Mouse (Mus musculus): ENCODE results near the gene Ogfrl1.
A peak's percentile ranks its signal among the peaks of the same experiment; 100 is the strongest.
"Not testable (repeated sequence)": the region's sequence is repeated elsewhere in the genome, so short reads cannot be mapped to it uniquely, and the experiment has no call there.

Ogfrl1 gene

DNA sequence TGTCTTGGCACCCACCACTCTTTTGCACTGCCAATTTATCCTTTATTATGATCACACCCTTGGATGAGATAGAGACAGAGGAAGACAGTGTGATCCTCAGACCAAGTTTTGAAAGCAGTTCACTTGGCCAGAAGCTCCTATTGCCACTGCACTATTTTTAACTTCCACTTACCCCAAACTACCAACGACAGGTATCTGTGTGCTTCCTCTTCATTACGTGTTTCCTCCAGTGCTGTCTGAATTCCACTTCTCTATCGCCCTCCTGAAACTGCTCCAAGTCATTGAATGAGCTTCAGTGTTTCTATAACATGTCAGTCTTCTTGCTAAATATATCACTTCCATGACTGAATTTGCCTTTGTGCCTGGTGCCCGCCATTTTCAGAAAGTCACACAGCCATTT, at the start of gene Ogfrl1:
Gene Ogfrl1 (minus strand): TSS at position 150 of the 400 bp plus-strand sequence.
- DNase-seq (ENCODE audit: low read depth), result no peak

DNA sequence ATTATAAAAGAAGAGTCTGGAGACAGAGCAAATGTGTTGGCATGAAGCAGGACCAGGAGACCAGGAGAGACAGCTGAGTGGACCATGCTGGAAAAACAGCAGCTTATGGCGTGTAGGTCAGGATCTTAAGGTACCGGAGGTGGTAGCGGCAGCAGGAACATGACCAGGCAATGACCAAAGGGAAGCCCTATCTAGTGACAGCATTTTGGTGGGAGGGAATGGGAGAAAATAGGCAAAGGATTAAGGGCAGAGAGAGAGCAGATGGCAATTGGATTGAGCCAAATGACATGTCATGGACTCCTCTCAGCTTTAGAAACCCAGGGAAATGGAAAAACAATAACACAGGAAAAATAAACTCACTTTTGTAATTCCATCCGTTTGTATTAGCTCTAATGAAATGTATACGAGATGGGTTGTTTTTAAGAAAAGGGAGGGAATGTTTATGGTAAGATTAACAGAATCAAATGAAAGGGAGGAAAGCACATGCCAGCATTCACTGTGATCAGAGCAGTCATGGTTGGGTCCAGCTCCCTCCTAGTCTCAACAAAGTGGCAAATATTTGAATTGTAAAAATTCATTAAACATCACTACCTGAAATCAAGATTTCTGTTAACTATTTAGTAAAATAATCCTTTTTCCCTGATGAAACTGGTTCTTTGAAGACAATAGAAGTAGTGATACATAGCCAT, 48.3 kb upstream of the Ogfrl1 start:
- no peak for DNase-seq (ENCODE audit: low read depth)

DNA sequence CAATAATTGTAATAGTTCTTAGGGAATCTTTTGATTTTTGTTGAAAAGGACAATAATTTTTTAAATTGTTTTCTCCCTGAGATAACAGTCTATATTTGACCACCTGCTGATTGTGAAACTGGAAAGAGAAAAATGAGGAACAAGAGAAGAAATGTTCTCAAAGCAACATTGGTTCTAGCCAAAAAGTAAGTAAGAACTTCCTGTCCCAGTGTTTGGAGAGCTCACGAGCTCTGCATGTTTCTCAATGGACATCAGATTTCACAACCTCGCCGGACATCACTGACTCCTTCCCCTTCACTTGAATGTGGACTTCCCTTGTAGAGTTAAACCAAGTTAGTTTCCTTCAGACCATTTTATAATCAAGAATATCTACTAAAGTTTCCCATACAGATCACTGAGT, 36.0 kb upstream of the Ogfrl1 start:
- DNase-seq (ENCODE audit: low read depth), result no peak

DNA sequence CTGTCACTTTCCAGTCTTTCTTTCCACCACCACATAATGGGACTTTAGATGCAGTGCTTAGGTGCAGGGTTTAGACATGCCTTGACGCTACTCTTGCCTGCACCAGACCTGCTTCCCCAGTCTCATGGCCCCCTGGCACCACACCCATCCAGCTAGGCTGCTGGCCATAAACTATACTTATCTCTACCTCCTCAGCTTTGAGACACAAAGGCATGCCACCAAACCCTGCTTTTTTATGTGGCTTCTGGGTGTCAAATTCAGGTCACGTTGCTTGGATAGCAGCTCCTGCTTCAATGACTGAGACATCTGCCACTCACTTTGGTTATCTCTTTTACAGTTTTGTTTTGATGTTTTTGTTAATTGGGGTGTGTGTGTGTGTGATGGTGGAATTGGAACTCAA, 28.9 kb upstream of the Ogfrl1 start:
- DNase-seq (ENCODE audit: low read depth), result no peak

DNA sequence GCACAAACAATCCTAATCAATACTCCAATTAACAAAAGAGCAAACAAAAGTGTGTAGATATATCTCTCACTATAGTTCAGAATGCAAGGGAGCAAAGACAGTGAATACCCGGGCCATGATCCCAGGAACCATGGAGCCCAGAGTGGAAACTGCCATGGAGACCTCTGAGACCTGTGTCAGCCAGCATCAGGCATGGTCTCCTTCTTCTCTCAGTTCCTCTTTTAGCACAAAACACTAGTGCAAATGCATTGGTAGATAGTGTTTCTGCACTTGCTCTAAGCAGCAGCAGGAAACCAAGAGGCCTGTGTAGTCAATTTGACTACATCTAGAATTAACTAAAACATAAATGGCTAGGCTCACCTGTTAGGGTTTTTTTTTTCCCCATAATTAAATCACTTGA, 21.4 kb upstream of the Ogfrl1 start:
- no peak for DNase-seq (ENCODE audit: low read depth)

DNA sequence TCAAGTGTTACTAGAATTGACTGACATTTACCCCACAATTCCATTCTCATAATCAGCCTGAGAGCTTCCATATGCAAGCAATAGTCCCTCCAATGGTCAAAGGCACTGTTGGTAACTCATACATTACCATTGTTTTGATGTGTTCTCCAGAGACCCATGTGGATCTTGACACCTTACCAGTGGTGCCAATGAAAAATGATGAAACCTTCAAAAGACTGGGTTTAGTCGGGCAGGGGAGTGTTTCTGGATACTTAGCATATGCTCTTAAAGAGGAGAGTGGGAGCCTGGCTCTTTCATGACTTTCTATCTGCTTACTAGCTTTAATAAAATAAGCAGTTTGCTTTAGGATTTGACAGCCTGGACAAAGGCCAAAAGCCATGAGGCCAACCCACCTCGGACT, 20.5 kb upstream of the Ogfrl1 start:
- no peak for DNase-seq (ENCODE audit: low read depth)

DNA sequence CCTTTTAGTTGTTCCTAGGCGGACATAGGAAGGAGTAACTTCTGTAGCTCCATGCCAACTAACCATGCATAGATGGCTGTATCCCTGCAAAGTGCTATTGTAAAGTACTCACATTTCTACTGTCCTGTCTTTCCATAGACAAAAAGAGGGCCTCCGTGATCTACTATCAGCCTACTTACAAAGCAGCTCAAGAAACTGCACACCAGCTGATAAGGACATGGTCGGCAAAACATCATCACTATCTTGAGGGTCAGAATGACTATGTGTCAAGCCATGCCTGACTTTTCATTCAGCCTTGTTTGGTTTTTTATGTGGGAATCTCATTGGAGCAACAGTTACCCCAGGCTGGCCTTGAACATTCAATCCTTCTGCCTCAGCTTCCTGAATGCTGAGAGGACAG, 20.0 kb upstream of the Ogfrl1 start:
- DNase-seq (ENCODE audit: low read depth), result no peak

DNA sequence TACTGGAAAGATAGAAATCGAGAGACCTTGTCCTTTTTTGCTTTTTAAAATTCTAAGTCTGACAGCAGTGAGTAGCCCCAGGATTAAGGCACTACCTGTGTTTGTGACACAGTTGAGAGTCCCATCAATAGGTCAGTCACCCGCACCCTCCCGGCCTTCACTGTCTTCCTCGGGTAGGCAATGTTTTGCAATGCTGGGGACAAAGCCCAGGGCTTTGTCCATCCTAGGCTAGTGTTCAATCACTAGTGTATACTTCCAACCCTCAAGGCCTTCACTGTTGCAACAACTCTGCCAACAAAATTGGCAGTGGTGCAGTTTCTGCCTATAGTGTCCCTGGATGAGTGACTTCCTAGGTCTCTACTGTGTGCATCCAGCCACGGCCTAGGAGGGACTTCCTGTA, 14.0 kb upstream of the Ogfrl1 start:
- no peak for DNase-seq (ENCODE audit: low read depth)

DNA sequence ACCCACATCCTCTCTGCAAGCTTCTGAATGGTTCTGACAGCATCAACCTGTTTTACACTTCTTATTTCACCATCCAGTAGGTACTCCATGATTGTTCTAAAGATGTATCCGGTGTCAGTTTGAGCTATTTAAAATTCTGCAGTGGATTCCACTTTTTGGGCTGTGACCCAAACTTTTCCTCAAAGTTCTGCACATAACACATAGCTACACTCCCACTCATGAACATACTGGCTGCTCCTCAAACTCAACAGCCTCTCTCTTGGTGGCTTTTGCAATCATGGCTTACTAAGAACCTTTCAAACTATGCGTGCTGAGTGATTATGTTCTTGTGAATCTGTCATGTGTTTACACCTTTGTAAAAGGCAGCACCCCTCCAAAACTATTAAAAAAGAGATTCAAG, 12.4 kb upstream of the Ogfrl1 start:
- DNase-seq (ENCODE audit: low read depth), result no peak

DNA sequence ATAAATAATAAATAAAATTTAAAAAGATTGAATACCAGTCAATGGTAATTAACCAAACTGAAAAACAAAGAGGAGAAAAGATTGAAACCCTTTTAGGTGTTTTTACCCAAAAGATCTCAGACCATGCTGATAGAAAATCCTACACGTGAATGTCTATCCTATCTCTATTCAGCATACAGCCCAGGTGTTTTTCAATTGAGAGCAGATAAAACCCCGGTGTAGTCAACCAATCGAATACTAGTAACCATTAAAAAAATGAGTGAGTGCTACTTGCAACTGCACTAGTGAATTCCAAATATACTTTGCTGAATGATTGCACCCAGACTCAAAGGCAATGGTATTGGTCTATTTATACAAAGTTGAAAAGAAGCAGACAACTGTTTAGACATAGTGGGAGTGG, 4.8 kb upstream of the Ogfrl1 start:
- DNase-seq (ENCODE audit: low read depth), result no peak

DNA sequence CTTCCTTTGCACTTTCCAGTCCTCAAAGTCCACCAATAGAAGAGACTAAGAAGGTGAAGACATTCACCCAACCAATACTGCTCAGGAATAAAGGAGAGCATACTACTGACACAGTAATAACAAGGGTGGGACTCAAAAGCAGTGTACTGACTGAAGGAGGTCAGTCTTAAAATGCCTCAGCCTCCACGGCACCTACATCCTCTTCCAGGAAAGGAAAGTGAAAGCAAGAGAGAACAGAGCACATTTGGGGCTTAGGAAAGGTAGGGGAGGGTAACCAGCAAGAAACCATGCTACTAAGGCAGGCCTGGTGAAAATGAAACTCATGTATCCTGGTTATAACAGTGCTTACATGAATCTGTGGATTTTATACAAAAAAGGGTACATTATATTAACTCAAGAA, 2.0 kb upstream of the Ogfrl1 start:
- peak; percentile 62 for DNase-seq (ENCODE audit: low read depth)

DNA sequence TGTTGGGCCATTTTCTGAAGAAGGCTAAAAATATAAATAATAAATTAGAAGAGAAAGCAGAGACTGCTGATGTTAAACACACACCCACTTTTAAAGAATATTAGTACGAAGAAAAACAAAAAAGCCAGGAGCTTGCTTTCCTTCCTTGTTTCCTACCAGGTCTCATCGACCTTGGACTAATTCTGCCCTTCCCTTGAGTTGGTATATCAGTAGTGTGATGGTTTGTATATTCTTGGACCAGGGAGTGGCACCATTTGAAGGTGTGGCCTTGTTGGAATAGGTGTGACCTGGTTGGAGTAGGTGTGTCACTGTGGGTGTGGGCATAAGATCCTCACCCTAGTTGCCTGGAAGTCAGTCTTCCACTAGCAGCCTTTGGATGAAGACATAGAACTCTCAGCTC, 3.2 kb downstream of the Ogfrl1 start:
- DNase-seq (ENCODE audit: low read depth), result not testable (repeated sequence)

DNA sequence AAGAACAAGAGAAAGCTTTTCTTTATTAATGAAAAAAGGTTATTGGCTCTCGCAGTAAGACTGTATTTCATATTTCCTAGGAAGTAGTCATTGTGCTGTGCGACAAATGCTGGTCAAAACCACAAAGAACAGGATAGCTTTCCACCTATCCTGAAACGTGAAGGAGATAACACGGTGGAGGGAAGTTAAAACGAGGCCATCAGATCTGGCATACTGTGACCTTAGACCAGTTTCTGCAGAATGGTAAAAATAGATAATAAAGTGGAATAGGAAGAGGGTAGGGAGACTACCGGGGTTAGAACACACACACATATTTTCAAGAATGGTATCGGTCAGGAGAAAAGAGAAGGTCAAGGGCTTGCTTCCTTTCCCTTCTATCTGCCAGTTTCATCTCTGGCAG, 5.8 kb downstream of the Ogfrl1 start:
- no peak for DNase-seq (ENCODE audit: low read depth)

DNA sequence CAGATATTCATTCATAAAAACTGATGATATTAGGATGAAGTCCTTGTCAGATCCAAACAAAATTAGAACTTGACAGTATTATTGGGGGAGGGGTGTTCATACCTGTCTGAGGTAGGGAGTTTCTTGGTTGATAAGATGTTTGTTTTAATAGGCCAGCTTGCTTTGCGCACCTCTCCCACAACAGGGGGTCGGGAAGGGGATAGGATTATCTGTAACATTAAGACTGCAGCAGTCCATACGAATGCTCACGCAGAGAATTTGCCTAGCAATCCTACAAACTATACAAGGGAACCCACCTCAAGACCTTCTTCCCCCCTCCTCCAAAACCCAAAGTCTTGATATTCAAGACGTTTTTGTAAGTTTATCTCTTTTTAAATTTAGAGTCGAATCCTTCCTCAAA, 13.2 kb downstream of the Ogfrl1 start:
- no peak for DNase-seq (ENCODE audit: low read depth)

DNA sequence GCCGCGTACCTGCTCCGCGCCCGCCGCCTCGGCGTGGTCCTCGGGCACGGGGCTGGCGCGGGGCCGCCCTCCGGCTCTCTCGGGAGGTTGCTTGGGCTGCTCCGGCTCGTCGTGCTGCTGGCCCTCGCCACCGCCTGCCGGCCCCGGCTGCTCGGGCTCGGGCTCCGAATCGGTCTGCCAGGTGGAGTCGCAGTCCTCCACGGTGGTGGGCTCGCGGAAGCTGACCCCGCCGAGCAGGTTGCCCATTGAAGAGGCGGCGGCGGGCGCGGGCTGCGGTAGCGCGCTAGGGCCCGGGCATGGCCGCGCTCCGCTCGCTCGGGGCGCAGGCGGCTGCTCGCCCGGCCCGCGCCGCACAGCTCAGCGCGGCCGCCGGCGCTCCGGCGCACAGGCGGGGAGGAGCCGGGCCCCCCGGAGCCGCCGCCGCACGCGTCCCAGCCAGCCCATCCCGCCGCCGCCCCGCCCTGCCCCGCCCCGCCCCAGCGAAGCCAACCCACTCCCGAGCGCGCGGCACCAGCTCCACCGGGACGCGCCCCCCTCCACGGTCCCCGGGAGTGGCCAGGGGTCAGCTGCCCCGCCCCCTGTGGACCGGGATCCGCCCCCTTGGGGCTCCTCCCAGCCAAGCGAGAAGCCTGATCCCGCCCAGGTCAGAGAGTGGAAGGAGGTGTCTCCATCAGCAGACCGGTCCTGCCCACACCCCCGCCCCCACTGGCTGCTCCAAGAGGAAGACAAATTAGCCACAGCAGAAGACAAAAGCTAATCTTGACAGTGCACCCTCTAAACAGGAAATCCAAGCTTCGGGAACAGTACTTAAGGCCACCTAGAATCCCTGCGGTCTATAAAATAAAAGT, 14.5 kb downstream of the Ogfrl1 start:
- peak; percentile 80 for DNase-seq (ENCODE audit: low read depth)

DNA sequence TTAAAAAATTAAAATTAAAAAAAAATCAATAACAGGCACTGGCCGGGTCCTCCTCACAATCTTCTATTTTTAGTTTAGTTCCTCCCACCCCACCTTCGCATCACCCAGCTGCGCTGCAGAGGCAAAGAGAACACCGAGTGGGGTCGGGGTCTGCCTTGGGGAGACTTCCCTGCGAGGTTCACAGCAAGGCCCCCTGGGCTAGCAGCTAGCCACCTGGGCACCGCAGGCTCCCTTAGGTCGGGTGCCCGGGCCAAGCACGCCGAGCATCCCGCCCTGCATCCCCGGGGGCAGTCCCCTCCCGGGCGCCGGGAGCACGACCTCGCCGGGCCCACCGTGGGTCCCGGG, 15.1 kb downstream of the Ogfrl1 start:
- DNase-seq (ENCODE audit: low read depth), result no peak

DNA sequence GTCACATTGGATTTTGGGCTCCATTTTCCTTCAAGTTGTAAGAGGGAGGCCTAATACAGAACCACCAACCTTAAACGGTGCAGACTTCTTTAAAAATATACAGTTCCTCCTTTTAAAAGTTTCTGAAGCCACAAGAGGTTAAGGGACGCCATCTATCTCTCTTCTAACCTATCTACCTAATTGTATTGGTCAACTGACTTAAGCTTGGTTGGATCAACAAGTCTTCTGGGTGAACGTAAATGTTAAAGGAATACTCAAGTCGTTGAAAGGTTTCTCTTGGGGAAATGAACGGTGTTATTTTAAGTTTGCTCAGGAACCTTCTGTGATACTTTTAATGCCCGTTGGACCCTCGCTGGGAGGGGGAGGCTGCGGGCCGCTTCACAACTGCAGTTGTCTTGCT, 15.5 kb downstream of the Ogfrl1 start:
- no peak for DNase-seq (ENCODE audit: low read depth)

DNA sequence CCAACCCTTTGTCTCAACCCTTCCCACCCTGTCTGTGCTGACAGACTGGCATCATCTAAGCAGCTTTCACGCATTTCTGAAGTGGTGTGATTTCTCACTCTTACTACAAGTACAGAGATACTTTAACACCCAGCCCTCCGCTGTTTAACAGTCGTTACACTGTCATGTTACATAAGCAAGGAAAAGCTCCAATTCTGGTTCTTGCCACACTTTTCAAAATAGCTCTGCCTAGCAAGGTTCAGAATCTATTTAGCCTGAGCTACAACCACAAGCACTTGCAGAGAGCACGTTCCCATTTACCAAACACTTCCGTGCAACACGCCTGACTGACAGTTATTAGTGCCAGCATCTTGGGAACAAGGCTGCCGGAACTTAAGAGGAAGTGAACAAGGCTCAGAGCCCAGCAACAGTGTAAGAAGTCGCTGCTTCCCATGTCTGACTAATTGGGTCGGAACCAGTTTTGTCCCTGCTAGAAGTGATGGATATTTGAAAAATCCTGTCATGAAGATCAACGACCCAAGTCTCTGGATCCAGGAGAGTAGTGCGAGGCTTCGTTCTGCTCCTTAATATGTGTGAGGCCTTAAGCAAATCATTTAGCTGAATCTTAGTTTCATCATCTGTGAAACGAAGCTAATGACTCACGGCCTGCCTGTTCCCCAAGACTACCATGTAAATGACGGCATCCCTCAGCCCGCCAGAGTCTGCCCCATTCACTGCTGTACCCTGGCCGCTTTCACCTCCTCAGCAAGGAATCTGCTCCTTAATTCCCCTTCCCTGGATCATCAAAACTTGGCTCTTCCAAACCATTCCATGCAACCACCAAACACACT, 17.4 kb downstream of the Ogfrl1 start:
- no peak for DNase-seq (ENCODE audit: low read depth)

DNA sequence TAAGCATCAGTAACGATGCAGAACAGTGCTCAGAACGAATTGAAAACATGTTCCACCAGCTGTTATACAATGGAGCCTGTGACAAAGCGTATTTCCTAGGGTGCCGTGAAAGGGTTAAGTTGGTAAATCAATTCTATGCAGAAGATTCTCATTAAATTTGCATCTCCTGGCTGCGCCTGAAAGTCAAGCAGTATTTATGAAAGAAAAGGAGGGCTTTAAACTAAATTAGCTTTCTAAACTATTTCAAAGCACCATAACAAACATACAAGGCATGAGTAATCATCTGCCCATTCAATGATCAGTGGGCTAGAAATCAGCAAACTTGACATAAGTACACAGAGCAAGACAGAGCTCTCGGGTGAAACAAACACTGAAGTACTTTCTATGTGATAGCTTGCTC, 18.3 kb downstream of the Ogfrl1 start:
- no peak for DNase-seq (ENCODE audit: low read depth)

DNA sequence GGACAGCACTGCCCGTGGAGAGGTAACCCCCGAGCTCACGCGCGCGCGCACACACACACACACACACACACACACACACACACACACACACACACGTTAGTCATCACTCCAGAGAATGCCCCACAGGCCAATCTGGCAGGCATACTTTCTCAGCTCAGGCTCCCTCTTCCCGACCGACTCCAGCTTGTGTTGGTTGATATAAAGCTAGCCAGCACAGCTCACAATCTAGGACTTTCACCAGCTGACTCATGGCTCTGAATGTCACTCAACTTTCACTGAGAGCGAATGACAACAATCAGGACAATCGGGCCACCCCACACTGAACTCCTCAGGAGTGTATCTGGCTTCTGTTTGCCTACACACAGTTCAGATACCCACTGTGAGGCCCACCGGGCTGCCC, 20.0 kb downstream of the Ogfrl1 start:
- DNase-seq (ENCODE audit: low read depth), result no peak

DNA sequence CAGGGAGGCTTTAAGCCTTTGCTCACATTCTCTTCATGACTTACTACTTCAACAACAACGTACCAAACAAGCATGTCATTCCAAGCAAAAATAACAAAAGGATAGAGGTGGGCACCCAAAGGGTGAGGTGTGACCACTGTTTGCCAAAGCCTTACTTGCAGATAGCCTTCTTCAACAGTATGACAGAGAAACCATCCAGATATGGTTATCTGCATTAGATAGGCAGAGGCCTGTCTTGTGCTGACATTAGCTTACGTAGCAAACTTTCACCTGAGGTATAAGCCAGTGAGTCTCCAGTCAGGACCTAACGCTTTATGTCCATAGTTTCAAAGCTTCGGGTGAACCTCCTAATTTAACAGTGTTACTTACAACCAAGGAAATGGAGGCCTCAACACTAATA, 23.4 kb downstream of the Ogfrl1 start:
- DNase-seq (ENCODE audit: low read depth), result no peak

DNA sequence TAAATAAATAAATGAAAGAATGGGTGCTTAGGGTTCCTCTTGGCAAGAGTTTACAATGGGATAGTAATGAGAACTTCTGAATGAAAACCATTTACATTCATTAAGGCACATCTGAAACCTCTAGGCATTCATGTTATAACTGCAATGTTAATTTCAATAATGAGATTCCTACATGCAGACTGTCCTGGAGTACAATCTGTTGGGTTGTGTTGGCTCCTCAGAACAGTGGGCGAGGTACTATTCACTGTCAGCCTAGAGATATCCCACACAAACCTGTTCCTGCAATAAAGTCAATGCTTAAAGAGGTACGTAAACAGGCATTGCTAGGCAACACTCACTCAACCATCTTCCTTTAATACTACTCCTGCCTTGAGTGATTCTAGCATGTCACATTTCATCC, 32.0 kb downstream of the Ogfrl1 start:
- no peak for DNase-seq (ENCODE audit: low read depth)

DNA sequence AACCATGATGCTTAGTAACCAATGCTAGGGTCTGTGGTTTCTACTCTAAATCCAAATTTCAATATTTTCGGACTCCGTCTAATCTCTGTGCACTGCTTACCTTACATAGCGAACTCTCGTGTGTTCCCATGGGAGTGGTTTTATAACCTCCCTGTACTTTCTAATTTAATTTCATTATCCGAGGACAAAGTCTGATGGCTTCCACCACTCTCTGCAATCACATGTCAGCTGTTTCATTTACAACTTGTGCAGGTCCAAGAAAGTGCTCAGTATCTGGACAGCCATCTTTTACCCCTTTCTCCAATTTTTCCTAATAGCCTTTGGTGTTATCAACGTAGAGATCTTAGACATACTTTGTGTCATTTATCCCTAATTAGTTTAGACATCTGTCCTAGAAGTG, 44.7 kb downstream of the Ogfrl1 start:
- DNase-seq (ENCODE audit: low read depth), result no peak
